Mouse (Mus musculus): ENCODE measurements at regions not wholly inside any gene's neighbourhood (a gene's known extent, or its start where the extent isn't known, plus 50 kb on each side); places are given as distances from the start of the nearest gene placed in this dataset.
"Not testable (repeated sequence)": the region's sequence is repeated elsewhere in the genome, so short reads cannot be mapped to it uniquely, and the experiment has no call there.

- DNase-seq (ENCODE audit: low spot score), result no peak
These were observed 735.2 kb upstream of the Marcks start for GRCm38 (mm10) chr10:37873925-37874324.

- no peak for DNase-seq (ENCODE audit: low spot score)
These were observed 722.3 kb upstream of the Marcks start for GRCm38 (mm10) chr10:37861001-37861400.

- no peak for DNase-seq (ENCODE audit: low spot score)
These were observed 710.6 kb upstream of the Marcks start for GRCm38 (mm10) chr10:37849291-37849846.

- DNase-seq (ENCODE audit: low spot score), result no peak
These were observed 704.1 kb upstream of the Marcks start for GRCm38 (mm10) chr10:37842820-37843219.

GRCm38 (mm10) chr10:37841842-37842241, 703.1 kb upstream of the Marcks start:
- no peak for DNase-seq (ENCODE audit: low spot score)

- DNase-seq (ENCODE audit: low spot score), result no peak
These were observed 699.0 kb upstream of the Marcks start for GRCm38 (mm10) chr10:37837721-37838120.

- no peak for DNase-seq (ENCODE audit: low spot score)
These were observed 674.3 kb upstream of the Marcks start for GRCm38 (mm10) chr10:37813026-37813425.

GRCm38 (mm10) chr10:37812405-37812851, 673.7 kb upstream of the Marcks start:
- DNase-seq (ENCODE audit: low spot score), result no peak

- DNase-seq (ENCODE audit: low spot score), result no peak
These were observed 673.1 kb upstream of the Marcks start for GRCm38 (mm10) chr10:37811789-37812188.

GRCm38 (mm10) chr10:37803225-37803805, 664.6 kb upstream of the Marcks start:
- DNase-seq (ENCODE audit: low spot score), result no peak

- no peak for DNase-seq (ENCODE audit: low spot score)
These were observed 660.7 kb upstream of the Marcks start for GRCm38 (mm10) chr10:37799397-37799796.

- no peak for DNase-seq (ENCODE audit: low spot score)
These were observed 659.6 kb upstream of the Marcks start for GRCm38 (mm10) chr10:37798285-37798684.

- DNase-seq (ENCODE audit: low spot score), result no peak
These were observed 659.0 kb upstream of the Marcks start for GRCm38 (mm10) chr10:37797701-37798100.

GRCm38 (mm10) chr10:37792878-37793277, 654.2 kb upstream of the Marcks start:
- DNase-seq (ENCODE audit: low spot score), result no peak

- DNase-seq (ENCODE audit: low spot score), result no peak
These were observed 649.3 kb upstream of the Marcks start for GRCm38 (mm10) chr10:37788049-37788448.

- DNase-seq (ENCODE audit: low spot score), result no peak
These were observed 640.9 kb upstream of the Marcks start for GRCm38 (mm10) chr10:37779383-37780302.

- DNase-seq (ENCODE audit: low spot score), result no peak
These were observed 622.0 kb upstream of the Marcks start for GRCm38 (mm10) chr10:37760542-37761367.

- DNase-seq (ENCODE audit: low spot score), result no peak
These were observed 602.9 kb upstream of the Marcks start for GRCm38 (mm10) chr10:37741581-37741980.

GRCm38 (mm10) chr10:37739024-37739423, 600.3 kb upstream of the Marcks start:
- no peak for DNase-seq (ENCODE audit: low spot score)

GRCm38 (mm10) chr10:37725609-37726008, 586.9 kb upstream of the Marcks start:
- no peak for DNase-seq (ENCODE audit: low spot score)

- DNase-seq (ENCODE audit: low spot score), result not testable (repeated sequence)
These were observed 586.3 kb upstream of the Marcks start for GRCm38 (mm10) chr10:37724994-37725393.

GRCm38 (mm10) chr10:37720748-37721147, 582.0 kb upstream of the Marcks start:
- no peak for DNase-seq (ENCODE audit: low spot score)
